Mouse (Mus musculus) T-helper 2 cell (primary cell): Measurements from ENCODE around the gene Tedc2.

Source experiments
- in situ Hi-C: fragments of 300-600 bp; cut with MboI, MseI; formaldehyde crosslinking; loops from one replicate; pipeline ENCODE4 v1.15.1; 2025; ENCODE audit warnings: high pct_unique_total_duplicates

Tedc2 gene

DNA sequence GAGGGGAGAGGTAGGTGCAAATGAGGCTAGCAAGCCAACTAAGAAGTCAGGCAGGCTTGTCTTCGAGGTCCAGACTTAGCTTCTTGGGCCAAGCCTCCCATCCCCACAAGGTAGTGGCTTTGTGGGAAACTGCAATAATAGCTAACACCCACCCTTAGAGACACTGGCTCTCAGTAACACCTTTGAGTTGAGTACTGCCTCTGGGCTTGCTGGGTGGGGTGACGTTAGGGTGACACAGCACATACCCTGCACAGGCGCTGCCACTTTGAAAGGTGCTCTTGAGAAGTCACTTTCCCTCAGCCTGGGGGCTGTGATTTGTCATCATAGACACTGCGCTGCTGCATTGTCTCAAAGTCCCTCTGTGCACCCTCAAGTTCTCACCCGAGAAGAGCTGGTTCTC, 26.9 kb downstream of the Tedc2 start:
- in situ Hi-C loops = no loop called here

DNA sequence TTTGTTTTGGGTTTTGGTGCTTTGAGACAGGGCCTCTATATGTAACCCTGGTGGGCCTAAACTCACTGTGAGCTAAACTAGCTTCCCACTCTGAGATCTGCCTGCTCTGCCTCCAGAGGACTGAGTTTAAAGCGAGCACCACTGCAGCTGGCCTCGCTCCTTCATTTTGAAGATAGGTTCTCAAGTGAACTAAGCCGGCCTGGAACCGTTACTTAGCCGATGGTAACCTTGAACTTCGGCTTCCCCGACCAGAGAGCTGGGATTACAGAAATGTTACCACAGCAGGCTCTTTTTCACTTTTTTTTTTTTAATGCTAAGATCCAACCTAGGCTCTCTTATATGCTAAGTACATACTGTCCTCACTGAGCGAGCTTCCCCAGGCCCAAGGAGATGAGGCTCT, 27.4 kb downstream of the Tedc2 start:
- in situ Hi-C loops = no loop called here

DNA sequence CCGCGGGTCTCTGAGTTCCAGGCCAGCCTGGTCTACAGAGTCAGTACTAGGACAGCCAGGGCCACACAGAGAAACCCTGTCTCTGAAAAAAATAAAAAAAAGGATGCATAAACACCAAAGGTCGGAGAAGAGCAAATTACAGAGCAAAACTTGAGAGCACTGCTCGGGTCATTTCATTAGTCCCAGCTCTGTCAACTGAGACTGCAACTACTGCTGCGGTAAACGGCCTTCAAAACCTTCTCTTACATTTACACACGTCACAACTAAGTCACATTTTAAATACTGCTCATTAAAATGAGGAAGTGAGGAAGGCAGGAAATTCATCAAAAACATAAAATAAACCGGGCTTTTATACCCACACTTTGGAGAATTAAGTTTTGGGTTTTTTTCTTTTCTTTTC, 27.8 kb downstream of the Tedc2 start:
- in situ Hi-C loops = no loop called here

DNA sequence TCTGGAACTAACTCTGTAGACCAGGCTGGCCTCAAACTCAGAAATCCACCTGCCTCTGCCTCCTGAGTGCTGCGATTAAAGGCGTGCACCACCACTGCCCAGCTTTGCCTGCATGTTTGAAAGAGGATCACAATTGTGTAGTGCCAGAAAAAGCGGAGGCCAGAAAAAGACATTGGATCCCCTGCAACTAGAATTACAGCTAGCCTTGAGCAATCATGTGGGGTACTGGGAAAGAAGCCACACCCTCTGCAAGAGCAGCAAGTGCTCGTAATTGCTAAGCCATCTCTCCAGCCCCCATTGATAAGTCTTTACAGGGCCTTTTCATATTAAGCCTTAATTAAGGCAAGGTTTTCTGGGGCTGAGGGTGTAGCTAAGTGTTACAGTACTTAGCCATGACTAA, 29.2 kb downstream of the Tedc2 start:
- in situ Hi-C loops = no loop called here

GRCm38 (mm10) chr17:24190934-24191333, 29.7 kb downstream of the Tedc2 start:
- in situ Hi-C loops = no loop called here

- in situ Hi-C loops = no loop called here
These were observed 46.4 kb downstream of the Tedc2 start for GRCm38 (mm10) chr17:24174259-24174658.

- in situ Hi-C loops = no loop called here
These were observed 47.2 kb downstream of the Tedc2 start for GRCm38 (mm10) chr17:24173423-24173822.

GRCm38 (mm10) chr17:24171738-24172137, 48.9 kb downstream of the Tedc2 start:
- in situ Hi-C loops = no loop called here

- in situ Hi-C loops = no loop called here
These were observed 49.9 kb downstream of the Tedc2 start for GRCm38 (mm10) chr17:24170729-24171128.

- in situ Hi-C loops = no loop called here
These were observed 50.5 kb downstream of the Tedc2 start for GRCm38 (mm10) chr17:24170125-24170524.

DNA sequence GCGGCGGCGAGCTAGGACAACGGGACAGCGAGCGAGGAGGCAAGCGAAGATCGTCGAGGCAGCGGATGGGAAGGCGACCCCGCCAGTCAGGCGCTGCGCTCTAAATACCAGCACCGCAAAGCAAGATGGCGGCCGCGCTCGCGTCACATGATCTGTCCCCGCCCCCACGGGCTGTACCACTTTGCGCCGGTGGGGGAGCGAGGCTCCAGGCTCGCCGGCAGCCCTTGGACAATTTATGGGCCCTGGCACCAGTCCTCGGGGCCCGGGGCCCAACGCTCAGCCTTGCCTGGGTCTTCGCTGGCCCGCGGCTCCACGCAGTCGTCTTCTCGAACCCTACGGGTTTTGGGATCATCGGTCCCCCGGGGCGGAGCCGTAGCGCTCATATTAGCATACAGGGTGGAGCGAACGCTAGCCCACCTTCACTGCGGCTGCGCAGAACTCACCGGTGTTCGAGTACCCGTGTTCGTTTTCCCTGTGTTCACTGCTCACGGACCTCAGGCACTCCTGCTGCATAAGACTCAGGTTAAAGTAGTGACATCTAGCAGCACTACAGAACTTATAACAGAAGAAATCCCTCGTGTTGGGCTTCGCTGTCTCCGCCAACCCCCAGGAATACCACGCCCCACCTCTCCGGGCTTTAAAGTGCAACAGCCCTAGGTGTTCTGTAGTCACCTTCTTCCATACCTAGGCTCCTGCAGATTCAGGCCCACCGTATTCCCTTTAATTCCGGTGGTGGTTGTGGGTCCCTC, 51.2 kb downstream of the Tedc2 start, which contains the start of gene Atp6v0c:
Atp6v0c (minus strand) TSS at position 386 of the 749 bp plus-strand sequence.
- in situ Hi-C loops = no loop called here

DNA sequence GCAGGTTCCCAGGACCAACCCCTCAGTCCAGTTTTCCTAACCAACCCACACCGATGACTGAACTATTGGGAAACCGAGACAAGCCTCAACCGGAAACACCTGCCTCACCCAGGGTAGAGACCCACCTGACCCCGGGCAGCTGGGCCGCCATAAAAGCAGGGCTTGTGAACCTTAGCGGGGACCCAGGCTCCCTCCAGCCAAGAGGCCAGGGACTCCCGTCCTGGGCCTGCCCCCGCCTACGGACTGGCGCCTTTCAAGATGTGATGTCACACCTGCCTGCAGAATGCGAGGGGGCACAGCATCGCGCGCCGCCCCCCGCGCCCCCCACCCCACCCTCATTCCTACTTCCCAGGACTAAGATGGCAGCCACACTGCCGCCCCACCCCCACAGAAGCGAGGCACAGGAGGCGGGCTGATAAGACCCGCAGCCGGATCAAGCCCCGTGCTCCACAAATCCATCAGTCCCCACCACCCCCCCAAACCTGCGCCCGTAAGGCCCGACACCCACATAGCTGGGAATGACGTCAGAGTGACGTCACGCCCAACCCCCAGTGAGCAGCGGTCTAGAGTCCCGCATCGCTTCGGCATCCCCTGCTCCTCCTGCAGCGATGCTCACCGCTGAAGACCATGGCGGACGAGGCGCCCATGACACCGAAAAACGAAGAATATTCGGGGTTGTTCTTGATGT, 51.9 kb downstream of the Tedc2 start:
- in situ Hi-C loops = no loop called here

- in situ Hi-C loops = no loop called here
These were observed 52.7 kb downstream of the Tedc2 start for GRCm38 (mm10) chr17:24167891-24168505.

GRCm38 (mm10) chr17:24167120-24167519, 53.5 kb downstream of the Tedc2 start:
- in situ Hi-C loops = no loop called here
